Mouse (Mus musculus): ENCODE data around the gene Pax9.

GRCm38 (mm10) chr12:56694936-56695335 is 3.4 kb downstream of the Pax9 start:
- TF ChIP-seq CTCF (IDR thresholded peaks at IDR 0.05; ENCODE audit: low read depth, low read length) (no peak), GATA2 (IDR thresholded peaks at IDR 0.05; ENCODE audit: borderline replicate concordance, low read depth, low read length) (no peak)

Data from G1E (cell line).